Mouse (Mus musculus) embryonic facial prominence, embryonic 11.5 days (tissue): ENCODE measurements around the gene Ptpn11. TPM values are rescaled to one million over a fixed set of nuclear protein-coding genes. Genes with fewer than 3 reads are reported as not detected.

Experiments
- ATAC-seq: fragments of 200-750 bp; cut with Nextera tagmentation; replicated peaks from 2 replicates; pipeline ENCODE4 v1.8.0; 2017; ENCODE audit warnings: low read depth; ENCODE audit not compliant: insufficient number of reproducible peaks, low FRiP score, low TSS enrichment
- DNase-seq: peaks from one replicate; pipeline ENCODE4 v3.0.0-alpha.2; 2015; ENCODE audit warnings: low spot score
- H3K27ac ChIP-seq: fragments of 300-500 bp; sonication (generic); replicated peaks from 2 replicates; pipeline ENCODE4 v1.5.1; 2014; ENCODE audit warnings: mild to moderate bottlenecking, low read depth, low read length, control low read depth
- H3K27me3 ChIP-seq: fragments of 300-500 bp; sonication (generic); 2 replicates; pipeline ENCODE4 v1.6.1; 2014; ENCODE audit warnings: mild to moderate bottlenecking, low read length, moderate library complexity, mixed read lengths; ENCODE audit not compliant: control insufficient read depth, insufficient read depth
- H3K36me3 ChIP-seq: fragments of 300-500 bp; sonication (generic); replicated peaks from 2 replicates; pipeline ENCODE4 v1.6.1; 2014; ENCODE audit warnings: low read depth, mild to moderate bottlenecking, low read length, moderate library complexity, mixed read lengths; ENCODE audit not compliant: control insufficient read depth, insufficient read depth
- H3K4me1 ChIP-seq: fragments of 300-500 bp; sonication (generic); 2 replicates; pipeline ENCODE4 v1.6.1; 2014; ENCODE audit warnings: low read length, mixed read lengths; ENCODE audit not compliant: control insufficient read depth, insufficient read depth
- H3K4me2 ChIP-seq: fragments of 300-500 bp; sonication (generic); 2 replicates; pipeline ENCODE4 v1.6.1; 2014; ENCODE audit warnings: low read depth, mild to moderate bottlenecking, control low read depth, low read length, moderate library complexity
- H3K4me3 ChIP-seq: fragments of 300-500 bp; sonication (generic); 2 replicates; pipeline ENCODE4 v1.5.1; 2014; ENCODE audit warnings: low read depth, low read length, control low read depth
- H3K9ac ChIP-seq: fragments of 300-500 bp; sonication (generic); replicated peaks from 2 replicates; pipeline ENCODE4 v1.6.1; 2014; ENCODE audit warnings: mild to moderate bottlenecking, control low read depth, low read length
- H3K9me3 ChIP-seq: fragments of 300-500 bp; sonication (generic); replicated peaks from 2 replicates; pipeline ENCODE4 v1.6.1; 2016; ENCODE audit warnings: mild to moderate bottlenecking, low read length, inconsistent platforms, mixed read lengths; ENCODE audit not compliant: control insufficient read depth
- WGBS: fragments of 180-500 bp; shearing (Covaris S2); extraction: QIAGEN DNeasy Blood & Tissue Kit; methylation state at CpG from one replicate; pipeline ENCODE4 v1.1.7; 2014; 5-methylcytosine and 5-hydroxymethylcytosine counted together
- polyA plus RNA-seq: library from polyadenylated mRNA; unstranded; fragments of >200 nt; fragmentation: Nextera tagmentation; extraction: Ambion mirVana; gene quantifications from 2 replicates; pipeline ENCODE4 v1.2.1, GENCODE M21; 2014

The Ptpn11 gene
- polyA plus RNA-seq, result 25.1 and 26.6 TPM in 2 replicates

DNA sequence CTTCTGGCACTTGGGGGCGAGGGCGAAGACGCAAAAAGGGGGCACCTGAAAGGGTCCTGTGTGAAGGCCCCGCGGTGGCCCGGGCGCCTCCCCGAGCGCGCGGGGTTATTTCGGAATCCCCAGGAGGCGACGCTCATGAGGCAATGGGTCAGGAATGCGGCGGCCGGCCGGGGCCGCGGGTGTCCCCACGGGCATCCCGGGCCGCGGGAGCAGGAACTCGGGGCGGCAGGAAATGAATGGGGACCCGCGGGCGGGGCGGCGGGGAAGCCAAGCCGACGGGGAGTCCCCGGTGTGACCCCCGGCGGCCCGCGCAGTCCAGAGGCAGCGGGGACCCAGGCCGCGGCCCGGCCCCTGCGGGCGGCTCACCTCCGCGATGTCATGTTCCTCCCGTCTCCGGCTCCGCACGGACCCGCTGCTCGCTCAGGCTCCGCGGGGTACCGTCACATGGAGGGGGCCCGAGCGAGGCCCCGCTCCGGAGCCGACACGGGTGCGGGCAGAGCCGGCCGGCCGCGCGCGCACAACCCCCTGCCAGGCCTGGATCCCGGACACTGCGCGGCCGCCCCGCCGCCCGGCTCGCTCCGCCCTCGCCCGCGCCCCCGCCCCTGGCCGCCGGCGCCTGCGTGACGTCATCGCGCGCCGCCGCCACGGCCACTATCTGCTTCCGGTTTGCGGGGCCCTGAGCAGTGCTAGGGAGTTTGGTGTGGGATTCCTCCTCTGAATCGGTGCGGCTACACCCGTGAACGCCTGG, at the start of gene Ptpn11:
Ptpn11 (minus strand) TSS at position 562 of the 748 bp plus-strand sequence.
- Histone ChIP-seq H3K27ac (peak within 1 kb of the TSS; percentile 62), H3K9me3 (no peaks in the 10 kb centered on the region), H3K36me3 (no peaks in the 10 kb centered on the region), H3K4me2 (peak within 1 kb of the TSS; percentile 74), H3K4me1 (no peaks in the 10 kb centered on the region), H3K4me3 (peak within 1 kb of the TSS; percentile 94), H3K27me3 (no peaks in the 10 kb centered on the region), H3K9ac (peak within 1 kb of the TSS; percentile 90)
- WGBS, result under 1% methylated on average over 94 of the region's 98 CpGs
- ATAC-seq (peak; percentile 90), DNase-seq (peak; percentile 90)

DNA sequence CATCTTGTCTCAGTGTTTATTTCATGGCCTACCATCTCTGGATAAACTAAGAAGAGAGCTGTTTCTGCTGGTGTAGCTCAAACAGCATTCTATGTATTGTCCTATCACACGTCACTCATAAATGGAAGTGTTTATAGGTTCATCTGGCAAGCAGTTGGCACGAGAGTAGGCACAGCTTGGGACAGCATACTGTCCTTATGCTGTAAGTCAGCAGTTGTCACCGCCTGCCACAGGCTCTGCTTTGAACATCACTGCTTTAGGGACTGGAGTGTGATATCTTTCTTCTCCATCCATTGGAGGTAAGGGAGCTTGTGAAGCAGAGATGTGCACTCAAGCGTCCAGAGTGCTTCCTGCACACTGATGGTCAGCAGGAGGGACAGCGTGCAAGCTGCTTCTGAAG, 48.6 kb upstream of the Ptpn11 start:
- no peak for DNase-seq
- WGBS, result 83% methylated on average over 5 of the region's 5 CpGs
- no peak overlapping the region for H3K9ac ChIP-seq
- no peak overlapping the region for H3K4me3 ChIP-seq
- no peak for ATAC-seq
- H3K4me2 ChIP-seq, result no peak overlapping the region
- H3K36me3 ChIP-seq, result no peaks in the 10 kb centered on the region
- H3K27ac ChIP-seq, result no peak overlapping the region
- no peaks in the 10 kb centered on the region for H3K9me3 ChIP-seq
- no peaks in the 10 kb centered on the region for H3K27me3 ChIP-seq
- H3K4me1 ChIP-seq, result no peaks in the 10 kb centered on the region

DNA sequence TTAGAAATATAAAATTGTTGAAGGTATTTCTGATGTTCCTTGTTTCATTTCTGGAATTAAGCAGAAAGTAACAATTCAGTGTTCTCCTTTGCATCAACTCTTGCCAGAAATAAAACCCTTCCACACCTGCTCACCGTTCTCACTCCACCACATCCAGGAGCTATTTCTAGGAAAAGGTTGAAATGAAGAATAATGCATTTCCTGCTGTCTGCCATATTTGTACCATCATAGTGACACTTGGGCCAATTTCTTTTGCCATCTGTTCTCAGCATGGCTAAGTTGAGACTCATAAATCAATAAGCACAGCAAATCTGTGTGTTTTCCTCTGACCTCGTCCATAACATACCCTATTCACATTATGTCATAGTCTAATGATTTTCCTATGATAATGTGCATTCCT, 47.0 kb upstream of the Ptpn11 start:
- H3K9me3 ChIP-seq, result no peaks in the 10 kb centered on the region
- no peak overlapping the region for H3K4me3 ChIP-seq
- DNase-seq (no peak), ATAC-seq (no peak)
- H3K4me2 ChIP-seq, result no peak overlapping the region
- H3K36me3 ChIP-seq, result no peaks in the 10 kb centered on the region
- no peaks in the 10 kb centered on the region for H3K4me1 ChIP-seq
- 88% methylated on average over 2 of the region's 2 CpGs for WGBS
- no peak overlapping the region for H3K27ac ChIP-seq
- no peaks in the 10 kb centered on the region for H3K27me3 ChIP-seq
- no peak overlapping the region for H3K9ac ChIP-seq

DNA sequence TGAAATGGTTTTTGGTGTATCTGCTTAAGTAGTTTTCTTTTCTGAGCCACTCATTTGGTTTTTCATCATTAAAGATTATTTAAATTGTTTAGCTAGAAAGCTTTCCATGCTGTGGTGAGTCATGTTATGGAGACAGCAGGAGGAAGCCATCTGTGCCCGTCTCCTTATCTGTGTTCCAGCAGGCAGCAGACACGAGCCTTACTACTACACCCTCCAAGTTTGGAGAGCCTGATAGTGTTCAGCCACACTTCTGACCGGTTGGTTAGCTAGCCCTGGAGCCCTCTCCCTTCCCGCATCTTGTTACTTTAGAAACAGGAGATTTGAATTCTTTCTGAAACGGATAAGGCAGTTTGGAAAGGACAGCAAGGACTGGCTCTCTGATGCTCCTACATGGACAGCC, 45.0 kb upstream of the Ptpn11 start:
- H3K4me2 ChIP-seq, result no peak overlapping the region
- 75% methylated on average over 5 of the region's 5 CpGs for WGBS
- ATAC-seq (no peak), DNase-seq (no peak)
- no peaks in the 10 kb centered on the region for H3K36me3 ChIP-seq
- H3K9me3 ChIP-seq, result no peaks in the 10 kb centered on the region
- H3K4me1 ChIP-seq, result no peaks in the 10 kb centered on the region
- H3K4me3 ChIP-seq, result no peak overlapping the region
- no peak overlapping the region for H3K9ac ChIP-seq
- H3K27me3 ChIP-seq, result no peaks in the 10 kb centered on the region
- H3K27ac ChIP-seq, result no peak overlapping the region

DNA sequence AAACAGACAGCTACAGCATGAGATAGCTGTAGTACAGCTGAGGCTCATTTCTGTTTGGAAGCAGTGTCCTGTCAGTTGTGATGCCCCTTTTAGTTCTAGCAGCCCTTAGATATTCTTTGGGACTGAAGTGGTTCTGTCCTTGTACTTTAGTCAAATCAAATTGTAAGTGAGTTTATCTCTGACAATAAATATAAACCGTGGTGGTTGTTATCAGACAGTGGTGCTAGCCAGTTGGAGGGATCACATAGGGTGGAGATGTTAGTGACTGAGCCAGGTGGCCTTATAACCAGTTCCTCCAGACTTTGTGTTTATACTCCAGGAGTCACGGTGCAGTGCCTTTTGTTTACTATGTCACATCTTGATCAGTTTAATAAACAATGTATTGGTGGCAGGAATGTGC, 42.5 kb upstream of the Ptpn11 start:
- no peaks in the 10 kb centered on the region for H3K9me3 ChIP-seq
- no peak overlapping the region for H3K4me2 ChIP-seq
- DNase-seq, result no peak
- 89% methylated on average over 2 of the region's 2 CpGs for WGBS
- no peaks in the 10 kb centered on the region for H3K27me3 ChIP-seq
- no peak overlapping the region for H3K27ac ChIP-seq
- no peaks in the 10 kb centered on the region for H3K4me1 ChIP-seq
- H3K36me3 ChIP-seq, result no peaks in the 10 kb centered on the region
- H3K4me3 ChIP-seq, result no peak overlapping the region
- H3K9ac ChIP-seq, result no peak overlapping the region
- no peak for ATAC-seq

DNA sequence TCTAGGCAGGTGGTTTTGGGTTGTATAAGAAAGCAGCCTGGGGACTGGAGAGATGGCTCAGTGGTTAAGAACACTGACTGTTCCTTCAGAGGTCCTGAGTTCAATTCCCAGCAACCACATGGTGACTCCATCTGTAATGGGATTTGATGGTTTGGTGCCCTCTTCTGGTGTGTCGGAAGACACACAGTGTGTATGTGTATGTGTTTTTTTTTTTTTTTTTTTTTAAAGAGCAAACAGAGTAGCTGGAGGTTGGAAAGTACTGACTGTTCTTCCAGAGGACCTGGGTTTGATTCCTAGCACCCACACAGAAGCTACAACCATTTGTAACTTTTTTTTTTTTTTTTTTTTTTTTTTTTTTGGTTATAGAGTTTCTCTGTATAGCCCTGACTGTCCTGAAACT, 41.6 kb upstream of the Ptpn11 start:
- Histone ChIP-seq H3K4me1 (no peaks in the 10 kb centered on the region), H3K4me3 (no peak overlapping the region), H3K27me3 (no peaks in the 10 kb centered on the region), H3K4me2 (no peak overlapping the region), H3K27ac (no peak overlapping the region), H3K9ac (no peak overlapping the region), H3K9me3 (no peaks in the 10 kb centered on the region), H3K36me3 (no peaks in the 10 kb centered on the region)
- WGBS, result 89% methylated on average over 1 of the region's 1 CpGs
- ATAC-seq (no peak), DNase-seq (no peak)

DNA sequence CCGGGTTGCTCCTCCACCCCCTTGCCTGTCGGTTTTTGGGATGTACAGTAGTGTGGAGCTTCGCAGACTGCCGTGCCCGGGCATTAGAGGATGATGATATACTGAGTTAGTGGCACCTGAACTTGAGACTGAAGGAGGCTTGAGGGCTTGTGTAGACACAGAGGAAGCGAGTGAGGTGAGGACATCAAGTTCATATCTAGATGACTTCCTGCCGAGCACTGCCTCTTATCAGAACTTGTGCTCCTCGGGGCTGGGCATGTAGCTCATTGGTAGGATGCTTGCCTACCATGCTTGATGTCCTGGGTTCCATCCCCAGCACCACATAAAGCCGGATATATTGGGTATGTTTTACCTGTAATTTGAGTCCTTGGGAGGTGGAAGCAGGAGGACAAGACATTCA, 39.6 kb upstream of the Ptpn11 start:
- H3K4me1 ChIP-seq, result no peaks in the 10 kb centered on the region
- DNase-seq (no peak), ATAC-seq (no peak)
- H3K27me3 ChIP-seq, result no peaks in the 10 kb centered on the region
- no peak overlapping the region for H3K4me2 ChIP-seq
- H3K27ac ChIP-seq, result no peak overlapping the region
- no peaks in the 10 kb centered on the region for H3K36me3 ChIP-seq
- no peaks in the 10 kb centered on the region for H3K9me3 ChIP-seq
- H3K9ac ChIP-seq, result no peak overlapping the region
- WGBS, result 94% methylated on average over 9 of the region's 9 CpGs
- no peak overlapping the region for H3K4me3 ChIP-seq

DNA sequence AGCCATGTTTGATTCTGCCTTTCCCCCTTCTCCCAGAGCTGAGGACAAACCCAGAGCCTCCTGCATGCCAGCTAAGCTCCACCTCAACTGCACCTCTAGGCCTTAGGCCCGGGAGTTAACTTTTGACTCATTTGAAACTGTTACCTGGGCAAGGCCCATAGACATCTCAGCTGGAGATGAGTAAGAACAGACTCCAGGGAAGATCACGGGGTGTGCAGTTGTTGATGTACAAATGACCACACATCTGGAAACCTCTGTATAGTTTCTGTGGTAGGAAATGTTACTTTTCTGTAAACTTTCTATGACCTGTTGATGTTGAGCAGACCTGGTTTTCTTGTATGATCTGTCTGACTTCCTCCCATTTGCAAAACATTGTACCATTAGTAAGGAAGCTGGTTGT, 38.0 kb upstream of the Ptpn11 start:
- H3K36me3 ChIP-seq, result no peaks in the 10 kb centered on the region
- H3K9me3 ChIP-seq, result no peaks in the 10 kb centered on the region
- no peak overlapping the region for H3K4me3 ChIP-seq
- no peaks in the 10 kb centered on the region for H3K4me1 ChIP-seq
- no peak overlapping the region for H3K4me2 ChIP-seq
- 86% methylated on average over 2 of the region's 2 CpGs for WGBS
- H3K27ac ChIP-seq, result no peak overlapping the region
- ATAC-seq (no peak), DNase-seq (no peak)
- H3K27me3 ChIP-seq, result no peaks in the 10 kb centered on the region
- H3K9ac ChIP-seq, result no peak overlapping the region
